Mouse (Mus musculus) ES-Bruce4 (cell line): ENCODE results near the gene Rassf8.

Experiments used
- EP300 ChIP-seq: IDR thresholded peaks from 2 replicates; pipeline ENCODE4 v1.6.1; 2011; ENCODE audit warnings: low read depth, low read length; ENCODE audit not compliant: insufficient read depth
- POLR2A ChIP-seq: IDR thresholded peaks from one replicate; pipeline ENCODE4 v1.8.1; 2011; ENCODE audit warnings: low read length; ENCODE audit not compliant: insufficient read depth

GRCm38 (mm10) chr6:145766971-145767370 lies 20.4 kb downstream of the Rassf8 start:
- TF ChIP-seq POLR2A: no peak
- no peak for TF ChIP-seq EP300
